Mouse (Mus musculus): ENCODE results near the gene Kat2a. TPM values are rescaled to one million over a fixed set of nuclear protein-coding genes. Genes with fewer than 3 reads are reported as not detected.
"Not testable (repeated sequence)": the region's sequence is repeated elsewhere in the genome, so short reads cannot be mapped to it uniquely, and the experiment has no call there.

Gene Kat2a
- polyA plus RNA-seq, 1 experiment from 2014 or later = 20.9 TPM

DNA sequence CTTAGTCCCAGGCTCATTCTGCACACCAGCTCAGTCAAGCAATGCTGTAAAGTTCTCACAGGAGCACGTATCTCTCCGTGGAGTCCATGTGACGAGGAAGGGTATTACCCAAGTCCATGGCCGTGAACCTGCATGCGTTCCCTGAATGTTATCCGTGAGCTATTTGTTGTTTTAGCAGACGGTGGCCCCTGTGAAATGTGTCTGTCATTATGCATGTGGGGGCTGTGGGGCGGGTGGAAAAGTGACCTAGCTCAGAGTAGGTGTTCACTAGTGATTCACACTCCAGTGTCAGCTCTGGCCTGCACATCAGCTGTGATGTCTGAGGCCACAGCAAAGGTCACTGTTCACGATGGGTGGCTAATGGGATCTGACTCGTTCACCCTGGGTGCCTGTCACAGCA lies 52.5 kb downstream of the Kat2a start:
- H3K4me2 ChIP-seq = no peak overlapping the region
- no peak for ATAC-seq (ENCODE audit: low read depth)
- H3K9ac ChIP-seq = no peak overlapping the region
- peaks cover 3% of the 10 kb centered on the region; the same call in 1 of the 2 replicates for H3K27me3 ChIP-seq
- no peak overlapping the region for H3K4me3 ChIP-seq (replicated peaks)
- H3K4me1 ChIP-seq (replicated peaks) = peaks cover 13% of the 10 kb centered on the region
- H3K36me3 ChIP-seq = no peaks in the 10 kb centered on the region
- H3K9me3 ChIP-seq (replicated peaks) = no peaks in the 10 kb centered on the region
- no peak for DNase-seq
- no peak overlapping the region for H3K27ac ChIP-seq
- 66% methylated on average over 10 of the region's 10 CpGs for WGBS (ENCODE audit: insufficient replicate concordance)

DNA sequence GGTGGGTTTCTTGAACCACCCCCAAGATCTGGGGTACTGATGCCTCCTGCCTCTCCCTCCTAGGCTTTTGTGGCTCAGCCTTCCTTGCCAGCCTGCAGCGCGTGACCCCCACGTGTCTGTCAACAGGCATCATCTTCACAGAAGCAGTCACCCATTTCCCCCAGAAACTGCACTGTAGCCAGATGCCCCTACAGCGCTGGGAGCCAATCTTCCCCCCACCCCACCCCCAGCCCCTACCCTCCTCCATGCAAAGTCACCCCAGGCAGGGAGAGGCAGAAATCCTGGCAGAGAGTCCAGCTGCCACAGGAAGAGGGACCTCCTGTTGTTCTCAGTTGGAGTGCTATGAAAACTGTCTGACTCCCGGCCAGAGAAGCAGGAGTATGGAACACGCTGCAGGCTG lies 55.8 kb downstream of the Kat2a start:
- H3K36me3 ChIP-seq = no peaks in the 10 kb centered on the region
- no peak overlapping the region for H3K27ac ChIP-seq
- H3K9ac ChIP-seq = no peak overlapping the region
- no peaks in the 10 kb centered on the region for H3K9me3 ChIP-seq (replicated peaks)
- H3K4me2 ChIP-seq = no peak overlapping the region
- H3K27me3 ChIP-seq = peaks cover 10% of the 10 kb centered on the region
- H3K4me1 ChIP-seq (replicated peaks) = peaks cover 13% of the 10 kb centered on the region
- WGBS (ENCODE audit: insufficient replicate concordance) = 26% methylated on average over 6 of the region's 6 CpGs
- no peak for DNase-seq
- ATAC-seq (ENCODE audit: low read depth) = no peak
- H3K4me3 ChIP-seq (replicated peaks) = no peak overlapping the region

GRCm38 (mm10) chr11:100655589-100655988 lies 56.7 kb downstream of the Kat2a start:
- H3K27ac ChIP-seq; H3K4me2 ChIP-seq; H3K36me3 ChIP-seq; ATAC-seq (ENCODE audit: low read depth); H3K9me3 ChIP-seq (replicated peaks); H3K9ac ChIP-seq; H3K4me3 ChIP-seq (replicated peaks); DNase-seq: not testable (repeated sequence)
- 40% methylated on average over 3 of the region's 3 CpGs for WGBS (ENCODE audit: insufficient replicate concordance)
- Histone ChIP-seq H3K4me1 (replicated peaks) (peaks cover 13% of the 10 kb centered on the region), H3K27me3 (peaks cover 18% of the 10 kb centered on the region)

Other genes with a start within 250 kb of the Kat2a start
- 2.4 and 2.6 TPM in 2 replicates for gene Klhl11, start 239.7 kb downstream of the Kat2a start, polyA plus RNA-seq (2015; fragmentation: Nextera tagmentation; extraction: Ambion mirVana)
- gene Acly, start 184.5 kb downstream of the Kat2a start, polyA plus RNA-seq (2015; fragmentation: Nextera tagmentation; extraction: Ambion mirVana) = 86.2 and 108 TPM in 2 replicates
- 0.08 and 0.16 TPM in 2 replicates for gene Ttc25, start 166.9 kb downstream of the Kat2a start, polyA plus RNA-seq (2015; fragmentation: Nextera tagmentation; extraction: Ambion mirVana)
- 13.2 and 14.1 TPM in 2 replicates for gene Cnp, start 137.6 kb downstream of the Kat2a start, polyA plus RNA-seq (2015; fragmentation: Nextera tagmentation; extraction: Ambion mirVana)
- gene Nkiras2, start 93.2 kb downstream of the Kat2a start, polyA plus RNA-seq (2015; fragmentation: Nextera tagmentation; extraction: Ambion mirVana) = 19.9 and 20.9 TPM in 2 replicates
- gene Dnajc7, start 92.3 kb downstream of the Kat2a start, polyA plus RNA-seq (2015; fragmentation: Nextera tagmentation; extraction: Ambion mirVana) = 70.7 and 86.2 TPM in 2 replicates
- gene Zfp385c, start 20.0 kb downstream of the Kat2a start, polyA plus RNA-seq (2015; fragmentation: Nextera tagmentation; extraction: Ambion mirVana) = not detected in 2 replicates
- gene Dhx58, start 8.2 kb downstream of the Kat2a start, polyA plus RNA-seq (2015; fragmentation: Nextera tagmentation; extraction: Ambion mirVana) = 1.6 and 1.7 TPM in 2 replicates
- gene Hspb9, start 1.4 kb upstream of the Kat2a start, polyA plus RNA-seq (2015; fragmentation: Nextera tagmentation; extraction: Ambion mirVana) = 0.17 and 0.43 TPM in 2 replicates
- gene Rab5c, start 25.8 kb upstream of the Kat2a start, polyA plus RNA-seq (2015; fragmentation: Nextera tagmentation; extraction: Ambion mirVana) = 18.8 and 20.5 TPM in 2 replicates
- gene Kcnh4, start 47.5 kb upstream of the Kat2a start, polyA plus RNA-seq (2015; fragmentation: Nextera tagmentation; extraction: Ambion mirVana) = not detected in 2 replicates
- not detected in 2 replicates for gene Hcrt, start 50.5 kb upstream of the Kat2a start, polyA plus RNA-seq (2015; fragmentation: Nextera tagmentation; extraction: Ambion mirVana)
- gene Ghdc, start 58.5 kb upstream of the Kat2a start, polyA plus RNA-seq (2015; fragmentation: Nextera tagmentation; extraction: Ambion mirVana) = 1.4 and 2.4 TPM in 2 replicates
- 21.1 and 23.8 TPM in 2 replicates for gene Stat5b, start 138.3 kb upstream of the Kat2a start, polyA plus RNA-seq (2015; fragmentation: Nextera tagmentation; extraction: Ambion mirVana)
- gene Stat5a, start 146.9 kb upstream of the Kat2a start, polyA plus RNA-seq (2015; fragmentation: Nextera tagmentation; extraction: Ambion mirVana) = 11.1 and 14.6 TPM in 2 replicates
- gene Stat3, start 227.1 kb upstream of the Kat2a start, polyA plus RNA-seq (2015; fragmentation: Nextera tagmentation; extraction: Ambion mirVana) = 28.5 and 32.8 TPM in 2 replicates

Measured in liver, embryonic 13.5 days (tissue).